Mouse (Mus musculus): ENCODE measurements around the gene Ppp2r5c. TPM values are rescaled to one million over a fixed set of nuclear protein-coding genes. Genes with fewer than 3 reads are reported as not detected.

Ppp2r5c gene
- polyA plus RNA-seq, 1 experiment from 2014 or later = 138 TPM

GRCm38 (mm10) chr12:110507714-110508297 is 60.9 kb downstream of the Ppp2r5c start:
- Histone ChIP-seq H3K36me3 (ENCODE audit: control insufficient read depth, insufficient read depth, low read length) (no peaks in the 10 kb centered on the region), H3K9ac (ENCODE audit: low read length) (no peak overlapping the region), H3K4me1 (ENCODE audit: control insufficient read depth in 2 of 2, insufficient read depth in 2 of 2, low read length in 2 of 2) (peaks cover 54 to 64% of the 10 kb centered on the region in 2 experiments), H3K27ac (replicated peaks in 1 of 2; ENCODE audit: control insufficient read depth in 1 of 2, insufficient read depth in 1 of 2, low read depth in 2 of 2, low read length in 2 of 2) (no peak overlapping the region), H3K9me3 (ENCODE audit: control insufficient read depth, low read length) (no peaks in the 10 kb centered on the region), H3K27me3 (ENCODE audit: control insufficient read depth, insufficient read depth, low read length) (no peaks in the 10 kb centered on the region), H3K4me3 (ENCODE audit: control insufficient read depth in 1 of 2, insufficient read depth in 1 of 2, low read depth in 1 of 2, low read length in 2 of 2) (no peak overlapping the region), H3K4me2 (ENCODE audit: low read length) (no peak overlapping the region)
- WGBS = 51% methylated on average over 9 of the region's 9 CpGs
- no peak for ATAC-seq (ENCODE audit: insufficient number of reproducible peaks, insufficient read depth, low FRiP score, low read depth)

- Histone ChIP-seq H3K9ac (ENCODE audit: low read length) (no peak overlapping the region), H3K4me2 (ENCODE audit: low read length) (no peak overlapping the region), H3K36me3 (ENCODE audit: control insufficient read depth, insufficient read depth, low read length) (0 out of 2 replicates have a peak, but pooled peaks cover 4% of the 10 kb centered on the region), H3K9me3 (ENCODE audit: control insufficient read depth, low read length) (no peaks in the 10 kb centered on the region), H3K27ac (replicated peaks in 1 of 2; ENCODE audit: control insufficient read depth in 1 of 2, insufficient read depth in 1 of 2, low read depth in 2 of 2, low read length in 2 of 2) (0 out of 4 replicates have a peak overlapping the region, but pooled peaks of 1 of the 2 experiments have one; percentile 78), H3K27me3 (ENCODE audit: control insufficient read depth, insufficient read depth, low read length) (no peaks in the 10 kb centered on the region), H3K4me1 (ENCODE audit: control insufficient read depth in 2 of 2, insufficient read depth in 2 of 2, low read length in 2 of 2) (peaks cover 50 to 60% of the 10 kb centered on the region in 2 experiments), H3K4me3 (ENCODE audit: control insufficient read depth in 1 of 2, insufficient read depth in 1 of 2, low read depth in 1 of 2, low read length in 2 of 2) (no peak overlapping the region)
- WGBS = 86% methylated on average over 5 of the region's 5 CpGs
- no peak for ATAC-seq (ENCODE audit: insufficient number of reproducible peaks, insufficient read depth, low FRiP score, low read depth)
These were observed 61.8 kb downstream of the Ppp2r5c start for GRCm38 (mm10) chr12:110508680-110509079.

- no peak for ATAC-seq (ENCODE audit: insufficient number of reproducible peaks, insufficient read depth, low FRiP score, low read depth)
- 65% methylated on average over 9 of the region's 9 CpGs for WGBS
These were observed 63.4 kb downstream of the Ppp2r5c start for GRCm38 (mm10) chr12:110510171-110510871.

GRCm38 (mm10) chr12:110511201-110511600 is 64.3 kb downstream of the Ppp2r5c start:
- no peak for ATAC-seq (ENCODE audit: insufficient number of reproducible peaks, insufficient read depth, low FRiP score, low read depth)
- Histone ChIP-seq H3K9me3 (ENCODE audit: control insufficient read depth, low read length) (no peaks in the 10 kb centered on the region), H3K9ac (ENCODE audit: low read length) (no peak overlapping the region), H3K4me1 (ENCODE audit: control insufficient read depth in 2 of 2, insufficient read depth in 2 of 2, low read length in 2 of 2) (peaks cover 30 to 41% of the 10 kb centered on the region in 2 experiments), H3K36me3 (ENCODE audit: control insufficient read depth, insufficient read depth, low read length) (0 out of 2 replicates have a peak, but pooled peaks cover 4% of the 10 kb centered on the region), H3K27ac (replicated peaks in 1 of 2; ENCODE audit: control insufficient read depth in 1 of 2, insufficient read depth in 1 of 2, low read depth in 2 of 2, low read length in 2 of 2) (peak overlapping the region; percentile 21 to 78; a peak in 3 of 4 replicates), H3K4me2 (ENCODE audit: low read length) (no peak overlapping the region), H3K27me3 (ENCODE audit: control insufficient read depth, insufficient read depth, low read length) (no peaks in the 10 kb centered on the region), H3K4me3 (ENCODE audit: control insufficient read depth in 1 of 2, insufficient read depth in 1 of 2, low read depth in 1 of 2, low read length in 2 of 2) (no peak overlapping the region)
- 71% methylated on average over 12 of the region's 12 CpGs for WGBS

More at GRCm38 (mm10) chr12:110510171-110510871, 63.4 kb downstream of the Ppp2r5c start:
- no peaks in the 10 kb centered on the region for H3K27me3 ChIP-seq (ENCODE audit: control insufficient read depth, insufficient read depth, low read length)
- no peak overlapping the region for H3K4me3 ChIP-seq (ENCODE audit: control insufficient read depth in 1 of 2, insufficient read depth in 1 of 2, low read depth in 1 of 2, low read length in 2 of 2)
- H3K4me2 ChIP-seq (ENCODE audit: low read length) = no peak overlapping the region
- 0 out of 2 replicates have a peak, but pooled peaks cover 4% of the 10 kb centered on the region for H3K36me3 ChIP-seq (ENCODE audit: control insufficient read depth, insufficient read depth, low read length)
- H3K27ac ChIP-seq (replicated peaks in 1 of 2; ENCODE audit: control insufficient read depth in 1 of 2, insufficient read depth in 1 of 2, low read depth in 2 of 2, low read length in 2 of 2) = peak overlapping the region; percentile 78 to 80
- H3K9me3 ChIP-seq (ENCODE audit: control insufficient read depth, low read length) = no peaks in the 10 kb centered on the region
- H3K9ac ChIP-seq (ENCODE audit: low read length) = no peak overlapping the region
- H3K4me1 ChIP-seq (ENCODE audit: control insufficient read depth in 2 of 2, insufficient read depth in 2 of 2, low read length in 2 of 2) = peaks cover 36 to 47% of the 10 kb centered on the region in 2 experiments

- no peak; the same call in 1 of the 2 replicates for ATAC-seq (ENCODE audit: insufficient number of reproducible peaks, insufficient read depth, low FRiP score, low read depth)
- Histone ChIP-seq H3K9me3 (ENCODE audit: control insufficient read depth, low read length) (no peaks in the 10 kb centered on the region), H3K27me3 (ENCODE audit: control insufficient read depth, insufficient read depth, low read length) (no peaks in the 10 kb centered on the region), H3K4me1 (ENCODE audit: control insufficient read depth in 2 of 2, insufficient read depth in 2 of 2, low read length in 2 of 2) (peaks cover 30 to 41% of the 10 kb centered on the region in 2 experiments), H3K27ac (replicated peaks in 1 of 2; ENCODE audit: control insufficient read depth in 1 of 2, insufficient read depth in 1 of 2, low read depth in 2 of 2, low read length in 2 of 2) (peak overlapping the region in 1 of 2 experiments; percentile 78; a peak in 2 of 4 replicates), H3K36me3 (ENCODE audit: control insufficient read depth, insufficient read depth, low read length) (peaks cover 6% of the 10 kb centered on the region; the same call in 1 of the 2 replicates), H3K9ac (ENCODE audit: low read length) (no peak overlapping the region), H3K4me2 (ENCODE audit: low read length) (no peak overlapping the region), H3K4me3 (ENCODE audit: control insufficient read depth in 1 of 2, insufficient read depth in 1 of 2, low read depth in 1 of 2, low read length in 2 of 2) (no peak overlapping the region)
- WGBS = 52% methylated on average over 9 of the region's 9 CpGs
These were observed 65.0 kb downstream of the Ppp2r5c start for GRCm38 (mm10) chr12:110511856-110512433.

- no peak overlapping the region for H3K27ac ChIP-seq (replicated peaks in 1 of 2; ENCODE audit: control insufficient read depth in 1 of 2, insufficient read depth in 1 of 2, low read depth in 2 of 2, low read length in 2 of 2)
These were observed 66.0 kb downstream of the Ppp2r5c start for GRCm38 (mm10) chr12:110512884-110513283.

GRCm38 (mm10) chr12:110515676-110516075 is 68.8 kb downstream of the Ppp2r5c start:
- Histone ChIP-seq H3K9me3 (ENCODE audit: control insufficient read depth, low read length) (no peaks in the 10 kb centered on the region), H3K36me3 (ENCODE audit: control insufficient read depth, insufficient read depth, low read length) (peaks cover 22% of the 10 kb centered on the region), H3K27me3 (ENCODE audit: control insufficient read depth, insufficient read depth, low read length) (no peaks in the 10 kb centered on the region), H3K9ac (ENCODE audit: low read length) (no peak overlapping the region), H3K4me2 (ENCODE audit: low read length) (no peak overlapping the region), H3K27ac (replicated peaks in 1 of 2; ENCODE audit: control insufficient read depth in 1 of 2, insufficient read depth in 1 of 2, low read depth in 2 of 2, low read length in 2 of 2) (no peak overlapping the region), H3K4me3 (ENCODE audit: control insufficient read depth in 1 of 2, insufficient read depth in 1 of 2, low read depth in 1 of 2, low read length in 2 of 2) (no peak overlapping the region), H3K4me1 (ENCODE audit: control insufficient read depth in 2 of 2, insufficient read depth in 2 of 2, low read length in 2 of 2) (peaks cover 12 to 27% of the 10 kb centered on the region in 2 experiments)
- ATAC-seq (ENCODE audit: insufficient number of reproducible peaks, insufficient read depth, low FRiP score, low read depth) = no peak
- WGBS = 82% methylated on average over 8 of the region's 8 CpGs

More at GRCm38 (mm10) chr12:110512884-110513283, 66.0 kb downstream of the Ppp2r5c start:
- no peak for ATAC-seq (ENCODE audit: insufficient number of reproducible peaks, insufficient read depth, low FRiP score, low read depth)
- Histone ChIP-seq H3K4me1 (ENCODE audit: control insufficient read depth in 2 of 2, insufficient read depth in 2 of 2, low read length in 2 of 2) (peaks cover 27 to 38% of the 10 kb centered on the region in 2 experiments), H3K4me2 (ENCODE audit: low read length) (no peak overlapping the region), H3K9me3 (ENCODE audit: control insufficient read depth, low read length) (no peaks in the 10 kb centered on the region), H3K36me3 (ENCODE audit: control insufficient read depth, insufficient read depth, low read length) (peaks cover 15% of the 10 kb centered on the region), H3K9ac (ENCODE audit: low read length) (no peak overlapping the region), H3K4me3 (ENCODE audit: control insufficient read depth in 1 of 2, insufficient read depth in 1 of 2, low read depth in 1 of 2, low read length in 2 of 2) (no peak overlapping the region), H3K27me3 (ENCODE audit: control insufficient read depth, insufficient read depth, low read length) (no peaks in the 10 kb centered on the region)
- WGBS = 75% methylated on average over 7 of the region's 7 CpGs

Measured in heart, embryonic 14.5 days (tissue).